Mouse (Mus musculus) MEL (cell line): ENCODE results near the gene Map7d1.

Source experiments
- BHLHE40 ChIP-seq: IDR thresholded peaks from 2 replicates; pipeline ENCODE4 v1.6.1; 2012; ENCODE audit warnings: low read depth, mild to moderate bottlenecking, inconsistent platforms, low read length, improper control_type of control experiment, borderline replicate concordance
- CTCF ChIP-seq, 3 experiments: IDR thresholded peaks in 2 of 3; conservative IDR thresholded peaks in 1 of 3; 2 replicates each; pipeline ENCODE4 v1.5.1; 2011 to 2012; ENCODE audit warnings: low read length in 3 of 3, low read depth in 2 of 3, mild to moderate bottlenecking in 2 of 3, improper control_type of control experiment in 1 of 3, inconsistent platforms in 1 of 3, mixed read lengths in 1 of 3, moderate library complexity in 1 of 3; ENCODE audit not compliant: control insufficient read depth in 1 of 3, insufficient read depth in 1 of 3, poor library complexity in 1 of 3, severe bottlenecking in 1 of 3
- ELF1 ChIP-seq: IDR thresholded peaks from 2 replicates; pipeline ENCODE4 v1.6.1; 2014; ENCODE audit warnings: low read depth, mild to moderate bottlenecking, inconsistent platforms, low read length, improper control_type of control experiment, moderate library complexity
- ETS1 ChIP-seq: IDR thresholded peaks from 2 replicates; pipeline ENCODE4 v1.6.1; 2012; ENCODE audit warnings: low read depth, mild to moderate bottlenecking, inconsistent platforms, low read length, improper control_type of control experiment, moderate library complexity
- GATA1 ChIP-seq: IDR thresholded peaks from 2 replicates; pipeline ENCODE4 v1.6.1; 2011; ENCODE audit warnings: low read depth, low read length, improper control_type of control experiment
- HCFC1 ChIP-seq: IDR thresholded peaks from 2 replicates; pipeline ENCODE4 v1.6.1; 2012; ENCODE audit warnings: low read depth, mild to moderate bottlenecking, inconsistent platforms, low read length, improper control_type of control experiment, moderate library complexity
- POLR2A ChIP-seq, 2 experiments: IDR thresholded peaks; 2 replicates each; pipeline ENCODE4 v1.6.1; 2011 to 2012; ENCODE audit warnings: low read length in 2 of 2, mild to moderate bottlenecking in 2 of 2, control low read depth in 1 of 2, improper control_type of control experiment in 1 of 2, low read depth in 1 of 2, moderate library complexity in 1 of 2; ENCODE audit not compliant: control insufficient read depth in 1 of 2, insufficient read depth in 1 of 2, poor library complexity in 1 of 2
- POLR2AphosphoS2 ChIP-seq: IDR thresholded peaks from 2 replicates; pipeline ENCODE4 v1.6.1; 2011; ENCODE audit warnings: low read length, improper control_type of control experiment
- TCF12 ChIP-seq: IDR thresholded peaks from 2 replicates; pipeline ENCODE4 v1.6.1; 2014; ENCODE audit warnings: low read depth, mild to moderate bottlenecking, inconsistent platforms, low read length, improper control_type of control experiment, moderate library complexity
- ZKSCAN1 ChIP-seq: IDR thresholded peaks from 2 replicates; pipeline ENCODE4 v1.6.1; 2012; ENCODE audit warnings: low read depth, mild to moderate bottlenecking, inconsistent platforms, low read length, improper control_type of control experiment, moderate library complexity
- ZMIZ1 ChIP-seq: IDR thresholded peaks from 2 replicates; pipeline ENCODE4 v1.6.1; 2012; ENCODE audit warnings: low read depth, mild to moderate bottlenecking, inconsistent platforms, low read length, improper control_type of control experiment, moderate library complexity
- ZNF384 ChIP-seq: IDR thresholded peaks from 2 replicates; pipeline ENCODE4 v1.6.1; 2012; ENCODE audit warnings: low read depth, mild to moderate bottlenecking, inconsistent platforms, low read length, improper control_type of control experiment

DNA sequence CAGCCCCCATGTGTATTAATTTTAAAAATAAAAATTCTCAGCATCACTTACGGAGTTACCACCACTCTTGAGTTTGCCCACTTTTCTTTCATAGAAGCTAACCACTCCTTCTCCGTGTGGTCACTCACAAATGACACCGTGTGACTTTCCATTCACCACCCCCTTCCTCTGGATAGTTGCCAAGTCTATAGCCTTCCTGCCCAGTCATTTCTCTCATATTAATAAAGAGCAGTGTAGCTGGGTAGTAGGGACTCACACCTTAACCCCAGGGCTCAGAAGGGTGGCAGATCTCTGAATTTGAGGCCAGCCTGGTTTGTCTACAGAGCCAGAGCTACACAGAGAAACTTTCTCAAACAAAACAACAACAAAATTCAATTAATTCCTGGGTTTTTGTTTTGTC lies 58.7 kb downstream of the Map7d1 start:
- TF ChIP-seq ELF1 (no peak), BHLHE40 (no peak), POLR2AphosphoS2 (no peak), POLR2A (IDR thresholded peaks at IDR 0.05; ENCODE audit: control insufficient read depth in 1 of 2, insufficient read depth in 1 of 2, low read depth in 1 of 2, low read length in 2 of 2, poor library complexity in 1 of 2) (no peak), ZMIZ1 (no peak), HCFC1 (no peak), ZNF384 (no peak), CTCF (IDR thresholded peaks at IDR 0.05 in 2 of 3, conservative IDR thresholded peaks at IDR 0.05 in 1 of 3; ENCODE audit: control insufficient read depth in 1 of 3, insufficient read depth in 1 of 3, low read depth in 2 of 3, low read length in 3 of 3, poor library complexity in 1 of 3, severe bottlenecking in 1 of 3) (no peak), ZKSCAN1 (no peak), GATA1 (no peak), ETS1 (no peak), TCF12 (no peak)
